Mouse (Mus musculus) C2C12 (cell line): ENCODE data around the gene Gpr21.

ENCODE experiments used
- CTCF ChIP-seq: IDR thresholded peaks from one replicate; pipeline ENCODE4 v1.5.1; 2011; ENCODE audit not compliant: control insufficient read depth, insufficient read depth, insufficient read length
- MYOD1 ChIP-seq: IDR thresholded peaks from one replicate; pipeline ENCODE4 v1.6.1; 2011; ENCODE audit warnings: low read depth; ENCODE audit not compliant: control insufficient read depth, insufficient read length

DNA sequence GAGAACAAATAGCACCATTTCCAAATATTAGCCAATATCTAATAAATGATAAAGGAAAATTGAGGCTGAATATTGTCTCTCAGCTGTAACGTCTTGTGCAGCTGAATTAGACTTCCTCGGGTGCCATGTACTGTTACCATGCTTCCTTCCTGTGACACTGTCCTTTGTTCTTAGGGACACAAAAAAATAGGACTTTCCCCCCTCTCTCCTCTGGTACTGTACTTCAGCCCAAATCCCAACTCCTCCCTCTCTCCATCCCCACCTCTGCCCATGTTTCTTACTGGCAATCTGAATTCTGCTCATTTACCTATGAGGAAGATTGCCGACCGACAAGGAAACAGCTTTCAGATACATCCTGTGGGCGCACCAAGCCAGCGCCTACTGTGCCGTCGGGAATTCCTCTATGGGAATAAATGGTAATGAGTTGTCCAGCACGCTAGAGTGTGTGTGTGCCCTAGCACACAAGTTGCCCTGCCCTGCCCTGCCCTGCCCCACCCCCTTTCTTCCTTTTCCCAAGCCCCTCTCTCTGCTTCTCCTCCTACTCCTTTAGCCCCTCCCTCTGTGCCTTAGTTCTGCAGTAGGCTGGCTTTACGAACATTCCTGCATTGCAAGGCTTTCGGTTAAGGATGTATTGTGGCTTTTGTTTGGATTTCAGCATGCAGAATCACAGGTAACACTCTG is at the start of gene Gpr21:
- no peak for TF ChIP-seq CTCF
- no peak for TF ChIP-seq MYOD1
